Mouse (Mus musculus) heart, embryonic 14.5 days (tissue): ENCODE results near the gene Arrb1. TPM values are rescaled to one million over a fixed set of nuclear protein-coding genes. Genes with fewer than 3 reads are reported as not detected.
A peak's percentile ranks its signal among the peaks of the same experiment; 100 is the strongest.

ENCODE experiments used
- ATAC-seq: fragments of 200-750 bp; cut with Nextera tagmentation; 2 replicates; pipeline ENCODE4 v1.8.0; 2017; ENCODE audit warnings: low read depth, moderate TSS enrichment; ENCODE audit not compliant: insufficient number of reproducible peaks, insufficient read depth, low FRiP score
- H3K27ac ChIP-seq, 2 experiments: fragments of 200-500 bp in 1 of 2; fragments of 300-500 bp in 1 of 2; sonication (generic) in 1 of 2; replicated peaks in 1 of 2; 2 replicates each; pipeline ENCODE4 v1.5.1; 2012 to 2014; ENCODE audit warnings: low read depth in 2 of 2, low read length in 2 of 2, control low read depth in 1 of 2, mild to moderate bottlenecking in 1 of 2, mixed read lengths in 1 of 2; ENCODE audit not compliant: control insufficient read depth in 1 of 2, insufficient read depth in 1 of 2
- H3K27me3 ChIP-seq: fragments of 300-500 bp; sonication (generic); 2 replicates; pipeline ENCODE4 v1.6.1; 2014; ENCODE audit warnings: mild to moderate bottlenecking, low read length, control low read depth; ENCODE audit not compliant: control insufficient read depth, insufficient read depth
- H3K36me3 ChIP-seq: fragments of 300-500 bp; sonication (generic); 2 replicates; pipeline ENCODE4 v1.6.1; 2014; ENCODE audit warnings: mild to moderate bottlenecking, control low read depth, low read length, mixed read lengths; ENCODE audit not compliant: control insufficient read depth, insufficient read depth
- H3K4me1 ChIP-seq, 2 experiments: fragments of 200-500 bp in 1 of 2; fragments of 300-500 bp in 1 of 2; sonication (generic) in 1 of 2; 2 replicates each; pipeline ENCODE4 v1.6.1; 2012 to 2014; ENCODE audit warnings: low read length in 2 of 2, control low read depth in 1 of 2, mixed read lengths in 1 of 2; ENCODE audit not compliant: control insufficient read depth in 2 of 2, insufficient read depth in 2 of 2
- H3K4me2 ChIP-seq: fragments of 300-500 bp; sonication (generic); 2 replicates; pipeline ENCODE4 v1.6.1; 2014; ENCODE audit warnings: mild to moderate bottlenecking, low read length
- H3K4me3 ChIP-seq, 2 experiments: fragments of 200-500 bp in 1 of 2; fragments of 300-500 bp in 1 of 2; sonication (generic) in 1 of 2; 2 replicates each; pipeline ENCODE4 v1.5.1; 2012 to 2014; ENCODE audit warnings: low read length in 2 of 2, mild to moderate bottlenecking in 2 of 2, control low read depth in 1 of 2, low read depth in 1 of 2, moderate library complexity in 1 of 2; ENCODE audit not compliant: control insufficient read depth in 1 of 2, insufficient read depth in 1 of 2
- H3K9ac ChIP-seq: fragments of 300-500 bp; sonication (generic); 2 replicates; pipeline ENCODE4 v1.6.1; 2014; ENCODE audit warnings: mild to moderate bottlenecking, low read length
- H3K9me3 ChIP-seq: fragments of 300-500 bp; sonication (generic); 2 replicates; pipeline ENCODE4 v1.6.1; 2016; ENCODE audit warnings: low read length, control low read depth; ENCODE audit not compliant: control insufficient read depth
- WGBS: fragments of 180-500 bp; shearing (Covaris S2); extraction: QIAGEN DNeasy Blood & Tissue Kit; methylation state at CpG from one replicate; pipeline ENCODE4 v1.1.7; 2014; 5-methylcytosine and 5-hydroxymethylcytosine counted together
- polyA plus RNA-seq: library from polyadenylated mRNA; unstranded; fragments of >200 nt; fragmentation: Nextera tagmentation; extraction: Ambion mirVana; gene quantifications from 2 replicates; pipeline ENCODE4 v1.2.1, GENCODE M21; 2014

Gene Arrb1
- polyA plus RNA-seq, 1 experiment from 2014 or later, result 4.1 TPM

DNA sequence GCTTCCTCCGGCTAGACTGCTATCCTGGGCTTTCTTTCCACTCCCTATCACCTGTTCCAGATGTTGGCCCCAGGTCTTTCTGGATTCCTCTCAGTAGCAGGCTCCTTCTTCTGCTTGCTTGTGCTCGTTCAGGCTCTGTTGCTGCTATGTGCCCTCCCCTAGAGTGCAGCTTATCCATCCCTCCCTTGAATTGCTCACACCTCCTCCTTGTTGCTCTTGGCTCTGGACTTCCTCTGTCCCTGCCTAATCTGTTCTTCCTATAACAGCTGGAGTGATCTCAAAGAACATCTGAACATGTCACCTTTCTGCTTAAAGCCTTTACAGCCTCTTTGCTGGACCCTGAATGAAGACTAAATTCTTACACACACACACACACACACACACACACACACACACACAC, 6.7 kb upstream of the Arrb1 start:
- no peak overlapping the region for H3K9ac ChIP-seq
- H3K27ac ChIP-seq, result no peak overlapping the region
- H3K9me3 ChIP-seq, result no peaks in the 10 kb centered on the region
- H3K27me3 ChIP-seq, result no peaks in the 10 kb centered on the region
- no peak overlapping the region for H3K4me2 ChIP-seq
- WGBS, result 23% methylated on average over 2 of the region's 2 CpGs
- H3K36me3 ChIP-seq, result no peaks in the 10 kb centered on the region
- no peak for ATAC-seq
- H3K4me3 ChIP-seq, result no peak overlapping the region
- peaks cover 0 to 2% of the 10 kb centered on the region in 2 experiments; a peak in 1 of 4 replicates for H3K4me1 ChIP-seq

DNA sequence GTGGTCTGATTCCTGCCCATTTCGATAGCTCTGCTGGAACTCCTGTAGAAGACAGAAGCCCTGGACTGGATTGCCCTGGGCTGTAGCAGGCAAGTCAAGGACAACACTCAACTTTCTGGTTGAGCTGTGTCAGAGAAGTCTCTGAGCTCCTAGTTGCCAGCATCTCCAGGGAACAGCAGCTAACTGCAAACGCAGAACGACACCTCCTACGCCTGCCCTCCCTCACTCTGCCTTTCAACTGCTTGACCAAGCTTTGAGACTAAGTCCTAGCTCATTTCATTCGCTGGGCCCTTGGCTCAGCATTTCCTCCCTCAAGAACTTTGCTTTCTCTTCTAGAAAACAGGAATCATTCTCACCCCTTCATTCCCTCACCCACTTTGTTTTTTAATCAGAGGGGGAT, 5.9 kb upstream of the Arrb1 start:
- H3K9me3 ChIP-seq, result no peaks in the 10 kb centered on the region
- H3K27me3 ChIP-seq, result no peaks in the 10 kb centered on the region
- H3K4me1 ChIP-seq, result peaks cover 0 to 2% of the 10 kb centered on the region in 2 experiments; a peak in 1 of 4 replicates
- no peak overlapping the region for H3K9ac ChIP-seq
- no peak overlapping the region for H3K27ac ChIP-seq
- 34% methylated on average over 5 of the region's 5 CpGs for WGBS
- no peak overlapping the region for H3K4me3 ChIP-seq
- no peak overlapping the region for H3K4me2 ChIP-seq
- no peak for ATAC-seq
- no peaks in the 10 kb centered on the region for H3K36me3 ChIP-seq

DNA sequence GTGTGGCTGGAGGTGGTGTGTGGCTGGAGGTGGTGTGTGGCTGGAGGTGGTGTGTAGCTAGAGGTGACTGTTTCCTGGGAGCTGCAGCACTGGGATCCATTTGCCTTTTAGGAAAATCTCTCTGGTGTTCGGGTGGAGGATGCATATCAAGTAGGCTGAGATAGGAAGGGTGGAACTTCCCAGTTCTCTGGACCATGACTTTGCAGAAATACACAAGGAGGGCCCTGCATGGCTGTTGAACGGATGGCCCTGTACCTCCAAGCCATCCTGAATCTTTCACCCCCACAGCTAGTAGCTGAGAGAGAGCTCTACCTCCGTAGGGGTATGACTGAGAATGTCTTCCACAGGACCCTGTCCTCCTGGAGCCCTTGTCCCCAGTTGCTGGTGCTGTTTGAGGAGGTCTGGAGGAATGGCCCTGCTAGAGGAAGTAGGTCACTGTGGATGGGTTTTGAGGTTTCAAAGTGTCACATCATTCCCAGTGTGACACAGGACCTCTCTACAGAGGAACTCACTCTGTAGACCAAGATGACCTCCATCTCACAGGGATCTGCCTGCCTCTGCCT, 3.8 kb upstream of the Arrb1 start:
- Histone ChIP-seq H3K4me3 (no peak overlapping the region), H3K9me3 (no peaks in the 10 kb centered on the region), H3K27me3 (no peaks in the 10 kb centered on the region), H3K4me1 (peaks cover 5 to 7% of the 10 kb centered on the region in 2 experiments; a peak in 3 of 4 replicates), H3K4me2 (no peak overlapping the region), H3K27ac (no peak overlapping the region), H3K9ac (no peak overlapping the region), H3K36me3 (no peaks in the 10 kb centered on the region)
- 69% methylated on average over 3 of the region's 3 CpGs for WGBS
- no peak for ATAC-seq

DNA sequence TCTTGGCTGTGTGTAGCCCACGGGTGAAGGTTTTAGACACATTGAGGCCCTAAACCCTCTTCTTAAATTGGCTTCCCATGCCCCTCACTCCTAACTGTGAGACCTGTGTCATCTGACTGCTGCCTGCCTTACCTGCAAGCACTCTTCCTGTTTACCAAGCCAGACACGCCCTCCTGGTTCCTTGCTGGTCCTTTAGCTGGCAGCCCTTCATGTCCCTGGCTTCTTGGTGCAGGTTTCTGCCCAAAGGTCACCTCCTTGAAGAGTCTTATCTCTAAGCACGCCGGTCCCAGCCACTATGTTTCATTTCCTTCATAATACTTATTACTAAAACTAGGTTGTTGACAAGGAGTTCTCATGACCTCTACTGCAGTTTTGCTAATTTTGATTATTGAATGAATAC, 2.7 kb upstream of the Arrb1 start:
- H3K36me3 ChIP-seq, result no peaks in the 10 kb centered on the region
- no peak overlapping the region for H3K4me2 ChIP-seq
- H3K9ac ChIP-seq, result no peak overlapping the region
- ATAC-seq, result no peak
- H3K9me3 ChIP-seq, result no peaks in the 10 kb centered on the region
- no peaks in the 10 kb centered on the region for H3K27me3 ChIP-seq
- H3K4me3 ChIP-seq, result no peak overlapping the region
- 62% methylated on average over 4 of the region's 4 CpGs for WGBS
- H3K4me1 ChIP-seq, result peaks cover 10 to 15% of the 10 kb centered on the region in 2 experiments
- H3K27ac ChIP-seq, result no peak overlapping the region

DNA sequence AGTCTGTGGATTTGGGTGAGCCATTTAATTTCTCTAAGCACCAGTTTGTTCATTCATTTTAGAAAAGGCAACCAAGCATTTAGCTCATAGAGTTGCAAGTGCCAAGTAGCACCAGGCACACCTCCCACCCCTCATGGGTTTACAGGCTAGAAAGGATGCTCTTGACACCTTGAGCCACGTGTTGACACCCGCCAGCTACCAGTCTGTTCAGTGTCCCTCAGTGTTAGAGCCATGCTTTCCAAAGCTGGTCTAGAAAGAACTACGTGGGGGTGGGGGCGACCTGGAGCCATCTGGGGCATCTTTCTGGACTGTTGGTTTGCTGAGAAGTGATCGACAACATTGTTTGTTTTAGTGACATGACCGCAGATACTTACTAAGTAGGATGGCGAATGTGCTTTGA, 1.7 kb upstream of the Arrb1 start:
- no peaks in the 10 kb centered on the region for H3K27me3 ChIP-seq
- peaks cover 15 to 23% of the 10 kb centered on the region in 2 experiments for H3K4me1 ChIP-seq
- WGBS, result 72% methylated on average over 7 of the region's 7 CpGs
- H3K27ac ChIP-seq, result no peak overlapping the region
- no peak for ATAC-seq
- no peak overlapping the region for H3K4me2 ChIP-seq
- H3K9me3 ChIP-seq, result no peaks in the 10 kb centered on the region
- no peaks in the 10 kb centered on the region for H3K36me3 ChIP-seq
- no peak overlapping the region for H3K9ac ChIP-seq
- no peak overlapping the region for H3K4me3 ChIP-seq

DNA sequence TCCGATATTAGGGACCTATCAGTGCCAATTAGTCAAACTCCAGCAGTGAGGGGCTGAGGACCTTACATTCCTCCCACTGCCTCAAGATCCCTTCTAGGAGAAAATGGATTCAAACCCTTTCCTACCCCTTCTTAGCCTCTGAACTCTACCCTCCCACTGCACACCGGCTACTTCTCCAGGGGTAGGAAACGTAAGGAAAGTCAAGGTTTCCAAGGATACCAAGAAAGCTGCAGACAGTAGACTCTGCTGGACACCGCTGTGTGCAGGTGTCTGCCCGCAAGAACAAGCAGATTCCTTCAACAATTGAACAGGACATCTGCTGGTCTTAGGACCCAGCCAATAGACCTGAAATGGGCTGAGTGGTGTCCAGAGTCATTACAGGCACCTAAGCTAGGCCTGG, 765 bp upstream of the Arrb1 start:
- Histone ChIP-seq H3K27ac (peak overlapping the region; percentile 4 to 86; a peak in 2 of 4 replicates), H3K4me2 (peak overlapping the region; percentile 98), H3K9ac (no peak overlapping the region), H3K27me3 (no peaks in the 10 kb centered on the region), H3K4me3 (peak overlapping the region; percentile 70 to 75; a peak in 1 of 4 replicates), H3K36me3 (no peaks in the 10 kb centered on the region), H3K4me1 (peaks cover 14 to 32% of the 10 kb centered on the region in 2 experiments), H3K9me3 (no peaks in the 10 kb centered on the region)
- no peak for ATAC-seq
- WGBS, result 52% methylated on average over 5 of the region's 5 CpGs

DNA sequence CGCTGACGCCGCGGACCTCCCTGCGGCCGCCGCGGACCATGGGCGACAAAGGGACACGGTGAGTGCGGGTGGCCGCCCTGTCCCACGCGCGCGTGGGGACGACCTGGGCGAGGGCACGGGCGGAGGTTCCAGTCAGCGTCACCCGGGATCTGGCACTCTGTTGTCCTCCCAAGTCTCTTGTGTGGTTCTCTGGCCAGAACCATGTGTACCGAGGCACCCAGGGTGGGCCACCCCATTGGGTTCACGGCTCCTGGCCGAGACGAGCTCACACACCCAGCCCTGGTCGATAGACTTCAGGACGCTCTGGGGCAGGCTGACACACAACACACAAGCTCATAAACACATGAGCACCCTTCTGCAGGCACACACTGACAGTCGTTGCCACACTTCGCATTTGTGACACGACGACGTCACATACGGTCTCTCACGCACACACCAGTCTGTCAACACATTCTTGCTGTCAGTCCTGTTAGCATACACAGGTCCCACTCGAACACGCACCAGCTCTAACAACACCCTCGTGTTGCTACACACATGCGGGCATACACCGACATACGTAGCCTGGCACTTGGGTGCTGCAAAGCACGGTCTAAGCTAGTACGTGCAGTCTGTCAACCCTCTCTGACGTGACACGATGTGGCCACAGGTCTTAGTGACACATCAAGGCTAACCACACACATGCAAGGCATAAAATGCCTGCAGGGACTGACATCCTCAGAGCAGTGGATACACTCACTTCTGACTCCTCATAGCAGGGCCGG, 655 bp downstream of the Arrb1 start:
- Histone ChIP-seq H3K9ac (peak overlapping the region; percentile 91), H3K27ac (peak overlapping the region; percentile 50 to 86), H3K36me3 (no peaks in the 10 kb centered on the region), H3K27me3 (no peaks in the 10 kb centered on the region), H3K9me3 (no peaks in the 10 kb centered on the region), H3K4me2 (peak overlapping the region; percentile 98), H3K4me3 (peak overlapping the region; percentile 70 to 75), H3K4me1 (peaks cover 19 to 39% of the 10 kb centered on the region in 2 experiments)
- 5% methylated on average over 40 of the region's 46 CpGs for WGBS
- ATAC-seq, result peak; percentile 7; the same call in 1 of the 2 replicates
